Mouse (Mus musculus) stomach, postnatal 0 days (tissue): ENCODE measurements around the gene Cadps2. TPM values are rescaled to one million over a fixed set of nuclear protein-coding genes. Genes with fewer than 3 reads are reported as not detected.

Experiments used
- ATAC-seq: fragments of 200-750 bp; cut with Nextera tagmentation; 2 replicates; pipeline ENCODE4 v1.8.0; 2017; ENCODE audit not compliant: low FRiP score, low TSS enrichment
- DNase-seq: peaks from one replicate; pipeline ENCODE4 v3.0.0-alpha.2; 2016; ENCODE audit warnings: low spot score
- H3K27ac ChIP-seq: fragments of 300-500 bp; sonication (generic); replicated peaks from 2 replicates; pipeline ENCODE4 v1.5.1; 2014; ENCODE audit warnings: mild to moderate bottlenecking, control low read depth
- H3K27me3 ChIP-seq: fragments of 300-500 bp; sonication (generic); 2 replicates; pipeline ENCODE4 v1.6.1; 2014; ENCODE audit warnings: low read length; ENCODE audit not compliant: control insufficient read depth, insufficient read depth
- H3K36me3 ChIP-seq: fragments of 300-500 bp; sonication (generic); 2 replicates; pipeline ENCODE4 v1.6.1; 2014; ENCODE audit warnings: low read length, mixed read lengths; ENCODE audit not compliant: control insufficient read depth, insufficient read depth
- H3K4me1 ChIP-seq: fragments of 300-500 bp; sonication (generic); replicated peaks from 2 replicates; pipeline ENCODE4 v1.6.1; 2014; ENCODE audit warnings: antibody characterized with exemption; ENCODE audit not compliant: control insufficient read depth, insufficient read depth
- H3K4me2 ChIP-seq: fragments of 300-500 bp; sonication (generic); replicated peaks from 2 replicates; pipeline ENCODE4 v1.6.1; 2014; ENCODE audit warnings: low read depth, mild to moderate bottlenecking, control low read depth, moderate library complexity
- H3K4me3 ChIP-seq: fragments of 300-500 bp; sonication (generic); 2 replicates; pipeline ENCODE4 v1.5.1; 2014; ENCODE audit warnings: low read depth, low read length, control low read depth
- H3K9ac ChIP-seq: fragments of 300-500 bp; sonication (generic); 2 replicates; pipeline ENCODE4 v1.6.1; 2014; ENCODE audit warnings: mild to moderate bottlenecking, low read length, control low read depth, mixed read lengths
- H3K9me3 ChIP-seq: fragments of 300-500 bp; sonication (generic); 2 replicates; pipeline ENCODE4 v1.6.1; 2016; ENCODE audit warnings: low read length; ENCODE audit not compliant: control insufficient read depth
- CTCF ChIP-seq: IDR thresholded peaks from 2 replicates; pipeline ENCODE4 v1.5.1; 2016; ENCODE audit warnings: antibody characterized with exemption, low read depth, mild to moderate bottlenecking, moderate library complexity
- EP300 ChIP-seq: optimal IDR thresholded peaks from 2 replicates; pipeline ENCODE3; 2016; ENCODE audit warnings: antibody characterized with exemption
- WGBS: fragments of 180-500 bp; shearing (Covaris S2); extraction: QIAGEN DNeasy Blood & Tissue Kit; methylation state at CpG from one replicate; pipeline ENCODE4 v1.1.7; 2014; 5-methylcytosine and 5-hydroxymethylcytosine counted together
- polyA plus RNA-seq: library from polyadenylated mRNA; unstranded; fragments of >200 nt; fragmentation: Nextera tagmentation; extraction: Ambion mirVana; gene quantifications from 2 replicates; pipeline ENCODE4 v1.2.1, GENCODE M21; 2015

Cadps2 gene
- polyA plus RNA-seq, 1 experiment from 2014 or later: 4.8 TPM

- TF ChIP-seq EP300: no peak
- TF ChIP-seq CTCF: no peak
- Histone ChIP-seq H3K4me2 (no peak overlapping the region), H3K9ac (no peak overlapping the region), H3K27ac (no peak overlapping the region), H3K9me3 (no peaks in the 10 kb centered on the region), H3K36me3 (no peaks in the 10 kb centered on the region), H3K4me3 (no peak overlapping the region), H3K4me1 (no peaks in the 10 kb centered on the region), H3K27me3 (no peaks in the 10 kb centered on the region)
- ATAC-seq: no peak
- no peak for DNase-seq
- 49% methylated on average over 2 of the region's 2 CpGs for WGBS
These were observed 264.1 kb downstream of the Cadps2 start for GRCm38 (mm10) chr6:23575102-23575501.

DNA sequence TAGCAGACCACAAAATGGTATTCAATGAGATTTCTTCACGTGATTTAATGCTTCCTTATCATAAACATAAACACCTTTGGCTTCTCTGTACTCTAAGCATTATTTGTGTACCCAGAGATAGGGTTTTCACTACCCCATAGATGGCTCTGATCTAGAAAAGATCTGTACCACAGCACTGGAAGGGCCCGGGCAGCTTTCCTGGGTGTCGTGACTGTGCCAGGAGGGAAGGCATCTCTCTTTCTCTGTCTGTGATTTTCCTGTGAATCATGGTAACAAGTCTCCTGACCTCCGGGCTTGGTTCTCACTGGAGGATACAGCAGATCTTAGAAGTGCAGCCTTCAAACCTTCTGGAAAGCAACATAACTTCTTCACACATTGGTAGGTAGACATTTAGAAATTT is 265.5 kb downstream of the Cadps2 start:
- H3K27ac ChIP-seq: no peak overlapping the region
- no peak overlapping the region for H3K9ac ChIP-seq
- ATAC-seq (no peak), DNase-seq (no peak)
- H3K4me3 ChIP-seq: no peak overlapping the region
- 82% methylated on average over 4 of the region's 4 CpGs for WGBS
- no peaks in the 10 kb centered on the region for H3K27me3 ChIP-seq
- no peaks in the 10 kb centered on the region for H3K36me3 ChIP-seq
- no peak overlapping the region for H3K4me2 ChIP-seq
- H3K9me3 ChIP-seq: no peaks in the 10 kb centered on the region
- TF ChIP-seq CTCF (no peak), EP300 (no peak)
- no peaks in the 10 kb centered on the region for H3K4me1 ChIP-seq

DNA sequence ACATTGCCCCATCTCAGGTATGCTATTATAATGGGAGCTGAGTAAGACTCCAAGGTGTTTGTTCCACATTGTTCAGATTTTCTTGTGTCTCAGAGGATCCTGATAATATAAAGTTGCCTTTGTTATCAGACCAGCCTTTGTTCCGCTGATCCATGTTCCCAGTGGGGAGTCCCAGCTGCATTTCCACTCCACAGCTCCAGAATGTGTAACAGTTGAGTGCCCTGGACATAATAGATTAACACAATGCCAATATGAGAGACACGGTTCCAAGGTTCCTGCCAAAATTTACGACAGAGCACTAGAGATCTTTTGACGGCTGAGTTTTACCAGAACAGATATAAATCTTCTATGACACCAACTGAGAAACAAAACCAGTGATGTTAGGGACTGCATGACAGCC is 266.8 kb downstream of the Cadps2 start:
- no peaks in the 10 kb centered on the region for H3K9me3 ChIP-seq
- no peak overlapping the region for H3K4me2 ChIP-seq
- 69% methylated on average over 4 of the region's 4 CpGs for WGBS
- H3K4me1 ChIP-seq: no peaks in the 10 kb centered on the region
- no peak overlapping the region for H3K9ac ChIP-seq
- no peaks in the 10 kb centered on the region for H3K27me3 ChIP-seq
- no peak for TF ChIP-seq CTCF
- no peak for TF ChIP-seq EP300
- no peak for ATAC-seq
- no peaks in the 10 kb centered on the region for H3K36me3 ChIP-seq
- no peak for DNase-seq
- no peak overlapping the region for H3K27ac ChIP-seq
- H3K4me3 ChIP-seq: no peak overlapping the region

DNA sequence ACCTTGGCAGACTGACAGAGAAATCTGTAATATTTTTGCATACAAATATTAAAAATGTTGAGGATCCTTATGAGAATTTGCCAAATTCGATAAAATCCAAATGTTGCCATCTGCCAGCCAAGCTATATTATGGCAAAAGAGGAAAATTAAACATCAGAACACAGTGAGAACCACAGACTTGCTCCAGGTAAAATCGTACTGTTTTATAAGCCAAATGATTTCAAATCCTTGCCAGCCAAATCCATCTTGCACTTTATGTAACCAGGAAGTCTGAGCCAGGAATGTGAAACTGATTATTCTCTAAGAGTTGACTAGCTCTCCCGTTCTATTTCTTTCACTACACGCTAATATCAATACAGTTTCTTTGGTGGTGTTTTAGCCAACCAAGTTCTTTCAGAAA is 269.5 kb downstream of the Cadps2 start:
- Histone ChIP-seq H3K27ac (no peak overlapping the region), H3K4me3 (no peak overlapping the region), H3K4me1 (no peaks in the 10 kb centered on the region), H3K9me3 (no peaks in the 10 kb centered on the region), H3K9ac (no peak overlapping the region), H3K4me2 (no peak overlapping the region), H3K27me3 (no peaks in the 10 kb centered on the region), H3K36me3 (no peaks in the 10 kb centered on the region)
- 70% methylated on average over 4 of the region's 4 CpGs for WGBS
- no peak for TF ChIP-seq EP300
- TF ChIP-seq CTCF: no peak
- no peak for DNase-seq
- no peak for ATAC-seq

DNA sequence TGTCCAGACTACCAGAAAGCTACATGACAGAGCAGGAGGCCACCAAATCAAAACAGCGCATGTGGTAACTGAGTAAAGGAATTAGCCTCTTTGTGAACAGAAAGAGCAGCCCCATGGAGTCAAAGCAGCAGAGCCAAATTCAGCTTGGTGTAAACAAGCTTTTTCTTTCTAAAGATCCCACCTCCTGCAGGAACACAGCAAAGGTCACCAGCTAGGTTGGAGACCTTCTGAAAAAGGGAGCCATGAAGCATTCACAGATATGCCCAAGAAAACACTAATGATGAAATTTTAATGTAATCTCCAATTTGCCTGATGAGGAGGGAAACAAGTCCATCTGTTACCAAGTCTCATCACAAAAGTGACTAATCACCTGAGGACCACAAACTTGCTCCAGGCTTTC is 270.5 kb downstream of the Cadps2 start:
- 88% methylated on average over 1 of the region's 1 CpGs for WGBS
- no peak for TF ChIP-seq CTCF
- no peak for TF ChIP-seq EP300

GRCm38 (mm10) chr6:23567651-23568050 is 271.6 kb downstream of the Cadps2 start:
- no peak overlapping the region for H3K4me3 ChIP-seq
- H3K36me3 ChIP-seq: no peaks in the 10 kb centered on the region
- H3K4me2 ChIP-seq: no peak overlapping the region
- no peak overlapping the region for H3K27ac ChIP-seq
- TF ChIP-seq EP300: no peak
- TF ChIP-seq CTCF: no peak
- H3K4me1 ChIP-seq: no peaks in the 10 kb centered on the region
- H3K9me3 ChIP-seq: no peaks in the 10 kb centered on the region
- 53% methylated on average over 1 of the region's 1 CpGs for WGBS
- H3K27me3 ChIP-seq: no peaks in the 10 kb centered on the region
- DNase-seq (no peak), ATAC-seq (no peak)
- H3K9ac ChIP-seq: no peak overlapping the region

More for the DNA sequence above, 270.5 kb downstream of the Cadps2 start:
- Histone ChIP-seq H3K4me3 (no peak overlapping the region), H3K4me1 (no peaks in the 10 kb centered on the region), H3K9me3 (no peaks in the 10 kb centered on the region), H3K36me3 (no peaks in the 10 kb centered on the region), H3K4me2 (no peak overlapping the region), H3K27me3 (no peaks in the 10 kb centered on the region), H3K9ac (no peak overlapping the region), H3K27ac (no peak overlapping the region)
- DNase-seq (no peak), ATAC-seq (no peak)
